Mouse (Mus musculus) skeletal muscle tissue, postnatal 0 days (tissue): ENCODE data around the gene Ddx39. TPM values are rescaled to one million over a fixed set of nuclear protein-coding genes. Genes with fewer than 3 reads are reported as not detected.

ENCODE experiments used
- microRNA-seq, 2 experiments: library from miRNA; unstranded; fragments of <30 nt; microRNA quantifications; one replicate each; pipeline ENCODE4; 2016
- polyA plus RNA-seq: library from polyadenylated mRNA; unstranded; fragments of >200 nt; fragmentation: Nextera tagmentation; extraction: Ambion mirVana; gene quantifications from 2 replicates; pipeline ENCODE4 v1.2.1, GENCODE M21; 2015

Ddx39 gene
- 38.8 and 42.0 TPM in 2 replicates for polyA plus RNA-seq

DNA sequence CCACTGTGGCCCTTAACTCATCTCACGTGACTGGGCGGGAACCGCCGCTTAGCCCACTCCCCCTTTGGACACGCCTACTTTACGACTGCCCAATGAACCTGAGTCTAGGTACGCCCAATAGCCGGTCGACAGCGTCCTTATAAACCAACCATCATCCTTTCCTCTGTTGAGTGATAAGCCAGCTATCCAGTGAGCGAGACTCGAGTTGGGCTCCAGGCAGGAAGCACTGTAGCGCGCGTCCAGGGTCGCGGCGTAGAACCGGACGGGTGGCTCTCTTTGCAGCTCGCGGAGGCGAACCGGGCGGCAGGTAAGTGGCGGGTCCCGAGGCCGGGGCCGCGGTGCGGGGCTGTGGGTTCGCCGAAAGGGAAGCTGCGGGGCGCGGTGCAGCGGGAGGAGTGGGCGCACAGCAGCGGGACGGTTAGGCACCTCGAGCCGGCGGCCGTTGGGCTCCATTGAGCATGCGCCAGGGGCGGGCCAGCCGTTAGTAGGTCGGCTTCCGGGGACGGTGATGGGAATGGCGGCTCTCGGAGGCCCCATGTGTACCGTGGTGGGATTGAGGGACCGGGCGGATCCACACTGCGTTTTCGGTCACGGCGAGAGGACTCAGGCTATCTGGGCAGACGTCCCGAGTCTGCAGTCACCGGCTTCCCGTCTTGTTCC lies at the start of gene Ddx39:
Gene Ddx39 (plus strand): TSS at position 147 of the 660 bp plus-strand sequence.

DNA sequence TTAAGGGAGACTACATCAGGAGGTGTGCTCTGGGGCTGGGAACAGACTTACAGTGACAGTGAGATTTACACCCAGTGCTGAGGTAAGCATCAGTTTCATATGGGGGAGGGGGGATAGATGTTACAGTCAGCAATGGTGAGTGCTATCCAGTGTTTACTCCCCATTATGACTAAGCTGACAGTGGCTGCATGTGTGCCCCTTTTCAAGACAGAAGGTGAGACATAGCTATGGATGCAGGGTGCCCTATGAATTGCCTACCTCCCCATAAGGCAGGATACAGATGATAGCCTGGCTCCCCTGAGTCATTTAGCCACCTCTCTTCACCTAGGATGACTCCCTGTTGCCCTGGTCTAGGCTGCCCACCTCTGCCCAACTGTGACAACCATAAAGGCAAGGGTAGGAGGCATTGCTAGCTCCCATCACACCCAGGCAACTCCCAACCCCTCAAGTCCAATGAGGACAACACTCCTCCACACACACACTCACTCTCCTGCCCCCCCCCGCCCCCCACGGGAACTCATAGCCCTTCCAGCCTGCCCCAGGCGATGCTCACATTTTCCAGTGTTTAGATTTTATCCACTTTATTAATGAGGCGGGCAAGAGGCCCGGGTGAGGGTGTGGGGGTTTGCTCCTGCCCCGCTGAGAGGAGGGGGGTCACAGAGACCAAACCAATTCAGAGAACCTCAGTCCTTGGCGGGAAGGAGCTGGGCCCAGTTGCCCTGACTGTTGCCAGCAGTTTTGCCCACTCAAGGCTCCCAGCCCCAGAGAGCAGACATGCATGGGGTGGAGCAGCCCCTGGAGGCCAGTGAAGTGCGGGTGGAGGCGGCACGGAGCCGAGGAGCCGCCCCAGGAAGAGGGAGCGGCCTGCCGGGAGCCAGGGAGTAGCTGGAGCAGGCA lies 48.8 kb upstream of the Ddx39 start, which contains the start of gene Ptger1:
Gene Ptger1 (plus strand): TSS at position 710 of the 897 bp plus-strand sequence.

DNA sequence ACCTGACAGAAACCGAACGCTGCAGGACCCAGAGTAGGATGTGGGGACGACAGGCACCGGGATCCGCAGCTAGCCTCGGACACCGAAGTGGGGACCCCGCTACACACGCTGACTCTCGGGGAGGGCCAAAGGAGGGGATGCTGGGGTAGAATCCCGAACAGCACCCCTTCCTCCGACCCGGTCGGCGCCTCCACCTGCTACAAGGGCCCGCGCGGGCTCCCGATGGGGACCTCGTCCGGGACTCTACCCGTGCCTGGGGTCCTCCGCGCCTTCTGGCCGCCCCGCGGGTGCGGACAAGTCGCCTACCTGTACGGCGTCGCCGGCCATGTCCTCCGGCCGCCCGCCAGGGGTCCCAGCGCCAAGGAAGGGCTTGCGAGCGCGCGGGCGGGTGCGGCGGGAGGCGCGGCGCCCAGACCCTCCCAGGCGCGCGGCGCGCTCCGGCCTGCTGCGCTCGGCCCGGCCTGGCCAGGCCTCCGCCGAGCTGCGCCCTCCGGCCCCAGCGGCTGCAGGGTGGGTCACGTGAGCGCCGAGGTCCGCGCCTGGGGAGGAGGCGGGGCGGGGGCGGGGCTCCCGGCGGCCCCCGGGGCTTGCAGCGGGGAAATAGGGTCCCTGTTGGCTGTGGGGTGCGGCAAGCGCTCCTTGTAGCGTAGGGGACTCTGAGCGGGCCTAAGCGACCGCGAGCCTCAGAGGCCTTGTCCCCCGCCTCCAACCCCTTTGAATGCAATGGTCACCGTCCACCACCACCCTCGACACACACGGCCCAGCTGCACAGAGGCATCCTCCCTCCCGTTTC lies 16.1 kb upstream of the Ddx39 start, which contains the start of gene Pkn1:
Gene Pkn1 (minus strand): TSS at position 519 of the 793 bp plus-strand sequence.

GRCm38 (mm10) chr8:83740976-83741741 lies 26.2 kb downstream of the Ddx39 start, which contains the start of gene Adgre5:
TSS of gene Adgre5 (minus strand) at chr8:83741326.

Small RNA genes within 50 kb of the gene (microRNA-seq; reads per million reads assigned to microRNA genes)
- 0.20 to 0.85 reads per million in 2 experiments for gene Mir1668

Other genes with a start within 250 kb of the Ddx39 start
- not detected in 2 replicates for gene Olfr370, start 179.4 kb upstream of the Ddx39 start, polyA plus RNA-seq
- 696 and 775 TPM in 2 replicates for gene Ndufb7, start 148.5 kb upstream of the Ddx39 start, polyA plus RNA-seq
- gene Tecr, start 107.2 kb upstream of the Ddx39 start, polyA plus RNA-seq = 252 and 262 TPM in 2 replicates
- 20.7 and 22.4 TPM in 2 replicates for gene Dnajb1, start 107.0 kb upstream of the Ddx39 start, polyA plus RNA-seq
- 72.1 and 81.6 TPM in 2 replicates for gene Gipc1, start 62.5 kb upstream of the Ddx39 start, polyA plus RNA-seq
- 0.15 and 0.21 TPM in 2 replicates for gene Ptger1, start 48.5 kb upstream of the Ddx39 start, polyA plus RNA-seq
- gene Pkn1, start 16.0 kb upstream of the Ddx39 start, polyA plus RNA-seq = 16.1 and 17.8 TPM in 2 replicates
- gene Adgre5, start 26.1 kb downstream of the Ddx39 start, polyA plus RNA-seq = 42.7 and 50.2 TPM in 2 replicates
- 3.8 and 3.9 TPM in 2 replicates for gene Adgrl1, start 184.9 kb downstream of the Ddx39 start, polyA plus RNA-seq
- gene Gm10644, start 240.0 kb downstream of the Ddx39 start, polyA plus RNA-seq = 0.18 and 0.30 TPM in 2 replicates
- 21.6 and 22.8 TPM in 2 replicates for gene Asf1b, start 240.3 kb downstream of the Ddx39 start, polyA plus RNA-seq